Mouse (Mus musculus): ENCODE data around the gene Gm7173.

- TF ChIP-seq CTCF (IDR thresholded peaks at IDR 0.05; ENCODE audit: borderline replicate concordance, insufficient read depth, low read depth, low read length) (no peak), POLR2A (IDR thresholded peaks at IDR 0.05; ENCODE audit: borderline replicate concordance, insufficient read depth, low read length) (no peak)
Measured at GRCm38 (mm10) chrX:79516977-79517645, at the start of gene Gm7173.
